Mouse (Mus musculus) MEL (cell line): Measurements from ENCODE around the gene Ccn6. TPM values are rescaled to one million over a fixed set of nuclear protein-coding genes. Genes with fewer than 3 reads are reported as not detected.

Experiments used
- DNase-seq: peaks from one replicate; pipeline ENCODE4 v3.0.0; 2011; ENCODE audit warnings: low read depth, low spot score
- H3K27ac ChIP-seq: 2 replicates; pipeline ENCODE4 v1.5.1; 2012; ENCODE audit warnings: low read depth, mild to moderate bottlenecking, control low read depth, low read length, moderate library complexity; ENCODE audit not compliant: control insufficient read depth
- H3K27me3 ChIP-seq, 2 experiments: fragments of 150-350 bp in 1 of 2; sonication (generic) in 1 of 2; 2 replicates each; pipeline ENCODE4 v1.6.1; 2012; ENCODE audit warnings: low read length in 2 of 2, mild to moderate bottlenecking in 2 of 2, improper control_type of control experiment in 1 of 2, moderate library complexity in 1 of 2; ENCODE audit not compliant: insufficient read depth in 2 of 2, control insufficient read depth in 1 of 2
- H3K36me3 ChIP-seq, 2 experiments: 2 replicates each; pipeline ENCODE4 v1.6.1; 2012 to 2014; ENCODE audit warnings: low read length in 2 of 2, improper control_type of control experiment in 1 of 2, inconsistent platforms in 1 of 2, mild to moderate bottlenecking in 1 of 2; ENCODE audit not compliant: insufficient read depth in 2 of 2, control insufficient read depth in 1 of 2
- H3K4me1 ChIP-seq, 2 experiments: fragments of 150-350 bp in 1 of 2; sonication (generic) in 1 of 2; 2 replicates each; pipeline ENCODE4 v1.6.1; 2012; ENCODE audit warnings: low read length in 2 of 2, improper control_type of control experiment in 1 of 2, mild to moderate bottlenecking in 1 of 2; ENCODE audit not compliant: insufficient read depth in 2 of 2, control insufficient read depth in 1 of 2
- H3K4me3 ChIP-seq, 2 experiments: fragments of 150-350 bp in 1 of 2; sonication (generic) in 1 of 2; 2 replicates each; pipeline ENCODE4 v1.5.1; 2012; ENCODE audit warnings: low read depth in 2 of 2, low read length in 2 of 2, mild to moderate bottlenecking in 2 of 2, moderate library complexity in 2 of 2, control low read depth in 1 of 2, improper control_type of control experiment in 1 of 2; ENCODE audit not compliant: control insufficient read depth in 1 of 2, insufficient read depth in 1 of 2
- H3K79me2 ChIP-seq: 2 replicates; pipeline ENCODE4 v1.6.1; 2012; ENCODE audit warnings: mild to moderate bottlenecking, low read length, moderate library complexity; ENCODE audit not compliant: control insufficient read depth, poor library complexity, insufficient read depth
- H3K9ac ChIP-seq: 2 replicates; pipeline ENCODE4 v1.6.1; 2012; ENCODE audit warnings: low read depth, mild to moderate bottlenecking, control low read depth, low read length, moderate library complexity; ENCODE audit not compliant: control insufficient read depth, poor library complexity, severe bottlenecking
- H3K9me3 ChIP-seq: fragments of 150-350 bp; sonication (generic); replicated peaks from 2 replicates; pipeline ENCODE4 v1.6.1; 2012; ENCODE audit warnings: mild to moderate bottlenecking, low read length, improper control_type of control experiment, moderate library complexity; ENCODE audit not compliant: insufficient read depth
- BHLHE40 ChIP-seq: IDR thresholded peaks from 2 replicates; pipeline ENCODE4 v1.6.1; 2012; ENCODE audit warnings: low read depth, mild to moderate bottlenecking, inconsistent platforms, low read length, improper control_type of control experiment, borderline replicate concordance
- CHD2 ChIP-seq: IDR thresholded peaks from 2 replicates; pipeline ENCODE4 v1.6.1; 2011; ENCODE audit warnings: low read length, improper control_type of control experiment
- ETS1 ChIP-seq: IDR thresholded peaks from 2 replicates; pipeline ENCODE4 v1.6.1; 2012; ENCODE audit warnings: low read depth, mild to moderate bottlenecking, inconsistent platforms, low read length, improper control_type of control experiment, moderate library complexity
- GABPA ChIP-seq: IDR thresholded peaks from 2 replicates; pipeline ENCODE4 v1.6.1; 2012; ENCODE audit warnings: low read depth, mild to moderate bottlenecking, inconsistent platforms, low read length, improper control_type of control experiment, moderate library complexity
- HCFC1 ChIP-seq: IDR thresholded peaks from 2 replicates; pipeline ENCODE4 v1.6.1; 2012; ENCODE audit warnings: low read depth, mild to moderate bottlenecking, inconsistent platforms, low read length, improper control_type of control experiment, moderate library complexity
- JUND ChIP-seq: IDR thresholded peaks from 2 replicates; pipeline ENCODE4 v1.6.1; 2011; ENCODE audit warnings: low read depth, mild to moderate bottlenecking, improper control_type of control experiment, low read length
- MYC ChIP-seq: IDR thresholded peaks from 2 replicates; pipeline ENCODE4 v1.6.1; 2011; ENCODE audit warnings: low read depth, mild to moderate bottlenecking, low read length, improper control_type of control experiment, moderate library complexity
- RAD21 ChIP-seq: IDR thresholded peaks from 2 replicates; pipeline ENCODE4 v1.6.1; 2011; ENCODE audit warnings: mild to moderate bottlenecking, low read depth, low read length, improper control_type of control experiment
- TAL1 ChIP-seq: IDR thresholded peaks from 2 replicates; pipeline ENCODE4 v1.6.1; 2012; ENCODE audit warnings: mild to moderate bottlenecking, inconsistent platforms, low read length, moderate library complexity, mixed read lengths
- USF2 ChIP-seq, 2 experiments: IDR thresholded peaks; 2 replicates each; pipeline ENCODE4 v1.6.1; 2011 to 2012; ENCODE audit warnings: improper control_type of control experiment in 2 of 2, low read length in 2 of 2, borderline replicate concordance in 1 of 2, inconsistent platforms in 1 of 2, low read depth in 1 of 2, mild to moderate bottlenecking in 1 of 2; ENCODE audit not compliant: insufficient read depth in 1 of 2
- ZC3H11A ChIP-seq: IDR thresholded peaks from 2 replicates; pipeline ENCODE4 v1.6.1; 2012; ENCODE audit warnings: low read depth, mild to moderate bottlenecking, inconsistent platforms, low read length, improper control_type of control experiment
- ZKSCAN1 ChIP-seq: IDR thresholded peaks from 2 replicates; pipeline ENCODE4 v1.6.1; 2012; ENCODE audit warnings: low read depth, mild to moderate bottlenecking, inconsistent platforms, low read length, improper control_type of control experiment, moderate library complexity
- ZNF384 ChIP-seq: IDR thresholded peaks from 2 replicates; pipeline ENCODE4 v1.6.1; 2012; ENCODE audit warnings: low read depth, mild to moderate bottlenecking, inconsistent platforms, low read length, improper control_type of control experiment
- polyA plus RNA-seq, 2 experiments: library from polyadenylated mRNA; stranded (reverse) in 1 of 2; unstranded in 1 of 2; fragments of >175 nt in 1 of 2; fragments of >200 nt in 1 of 2; gene quantifications; 2 replicates each; pipeline versions ENCODE4 v1.2.1 to v1.2.4; 2012; ENCODE audit warnings: low replicate concordance in 2 of 2, low read depth in 1 of 2; ENCODE audit not compliant: insufficient read length in 2 of 2, insufficient read depth in 1 of 2, missing spikeins in 1 of 2
- total RNA-seq: library from RNA; depleted of rRNA; stranded (reverse); fragments of 300-350 nt; gene quantifications from 2 replicates; pipeline ENCODE4 v1.2.3, GENCODE M21; 2012

Gene Ccn6
- total and polyA plus RNA-seq, 3 experiments: 0.43 TPM; not detected in 2

- DNase-seq: no peak
- H3K27ac ChIP-seq: no peak overlapping the region
- no peaks in the 10 kb centered on the region for H3K36me3 ChIP-seq
- H3K79me2 ChIP-seq: no peaks in the 10 kb centered on the region
- no peak overlapping the region for H3K4me3 ChIP-seq
- no peaks in the 10 kb centered on the region for H3K27me3 ChIP-seq
- H3K9ac ChIP-seq: no peak overlapping the region
- H3K4me1 ChIP-seq: no peaks in the 10 kb centered on the region
- TF ChIP-seq CHD2: no peak
- TF ChIP-seq JUND: no peak
- no peak for TF ChIP-seq ZNF384
- TF ChIP-seq ZC3H11A: no peak
- no peak for TF ChIP-seq TAL1
- TF ChIP-seq MYC: no peak
- no peak for TF ChIP-seq HCFC1
- TF ChIP-seq BHLHE40: no peak
- no peaks in the 10 kb centered on the region for H3K9me3 ChIP-seq
These were observed 45.8 kb upstream of the Ccn6 start for GRCm38 (mm10) chr10:39209161-39210025.

- H3K4me1 ChIP-seq: no peaks in the 10 kb centered on the region
- no peak overlapping the region for H3K9ac ChIP-seq
- DNase-seq: no peak
- H3K9me3 ChIP-seq: no peaks in the 10 kb centered on the region
- H3K27me3 ChIP-seq: no peaks in the 10 kb centered on the region
- H3K79me2 ChIP-seq: no peaks in the 10 kb centered on the region
- H3K4me3 ChIP-seq: no peak overlapping the region
- H3K27ac ChIP-seq: no peak overlapping the region
- H3K36me3 ChIP-seq: no peaks in the 10 kb centered on the region
- TF ChIP-seq RAD21 (no peak), ETS1 (no peak), MYC (no peak), ZKSCAN1 (no peak), USF2 (IDR thresholded peaks at IDR 0.05; ENCODE audit: borderline replicate concordance in 1 of 2, insufficient read depth in 1 of 2, low read depth in 1 of 2, low read length in 2 of 2) (no peak), GABPA (no peak), TAL1 (no peak), ZC3H11A (no peak)
These were observed 45.1 kb upstream of the Ccn6 start for GRCm38 (mm10) chr10:39208712-39209111.
